Mouse (Mus musculus) gastrocnemius, postnatal 14 days (tissue): Measurements from ENCODE around the gene Ptger1. TPM values are rescaled to one million over a fixed set of nuclear protein-coding genes. Genes with fewer than 3 reads are reported as not detected.
A peak's percentile ranks its signal among the peaks of the same experiment; 100 is the strongest.

ENCODE experiments used
- DNase-seq: peaks from one replicate; pipeline ENCODE4 v3.0.0; 2021; ENCODE audit warnings: mixed read lengths
- intact Hi-C: fragments of 180-260 bp; cut with DNase I; formaldehyde crosslinking; loops from one replicate; pipeline ENCODE4 v1.15.1; 2025; ENCODE audit warnings: low total_unique reads
- total RNA-seq, 2 experiments: library from RNA; stranded (reverse); gene quantifications; 2 replicates each; pipeline ENCODE4 v1.2.3; 2021

Ptger1 gene
- total RNA-seq, 2 experiments from 2014 or later: 0.13 to 0.49 TPM

GRCm38 (mm10) chr8:83721405-83722025 is 55.0 kb downstream of the Ptger1 start:
- intact Hi-C loops: loop anchor here (5.0 to 10.0 kb wide), 2 partner anchors 57 to 176 kb away; partner anchors contain the start of gene Ptger1
- DNase-seq: peak; percentile 57

Other genes with a start within 250 kb of the Ptger1 start
- gene Scoc, start 208.3 kb upstream of the Ptger1 start, total RNA-seq: 10 to 100 TPM; 36.4 to 41.2 TPM
- gene Olfr370, start 130.9 kb upstream of the Ptger1 start, total RNA-seq: not detected
- gene Ndufb7, start 100.0 kb upstream of the Ptger1 start, total RNA-seq: 100 to 1,000 TPM; 439 to 462 TPM
- 100 to 1,000 TPM; 474 to 504 TPM for gene Tecr, start 58.7 kb upstream of the Ptger1 start, total RNA-seq
- 1 to 10 TPM; 7.0 to 7.4 TPM for gene Dnajb1, start 58.5 kb upstream of the Ptger1 start, total RNA-seq
- gene Gipc1, start 14.0 kb upstream of the Ptger1 start, total RNA-seq: 10 to 100 TPM; 25.4 to 26.6 TPM
- gene Pkn1, start 32.5 kb downstream of the Ptger1 start, total RNA-seq: 10 to 100 TPM; 52.5 to 52.6 TPM
- gene Ddx39, start 48.5 kb downstream of the Ptger1 start, total RNA-seq: 10 to 100 TPM; 11.0 to 14.7 TPM
- 10 to 100 TPM; 31.6 to 40.0 TPM for gene Adgre5, start 74.6 kb downstream of the Ptger1 start, total RNA-seq
- gene Adgrl1, start 233.4 kb downstream of the Ptger1 start, total RNA-seq: 10 to 100 TPM; 16.2 to 17.2 TPM